31 mouse cellular contexts compared by ENCODE assay signal in genomic region chr13:119389296-119389695, GRCm38 (mm10). TPM values are rescaled to one million over a fixed set of nuclear protein-coding genes. Genes with fewer than 3 reads are reported as not detected.
DNase-seq lines count a peak whose midpoint lies in the region; ATAC-seq and TF ChIP-seq lines count a peak whose summit lies in the region.
"Had no signal": no experiment of that assay in that cellular context is flagged by ENCODE, and none has a peak within 500 bp of the region (broad histone marks: within the 10 kb centered on the region; RNA-seq: fewer than 3 reads in every experiment).

No protein-coding gene starts in this region.

- H3K27ac ChIP-seq in liver, adult 2 months (replicated peaks; ENCODE audit: insufficient read depth, low read depth, low read length): peak overlapping the region; percentile 88
- no peak overlapping the region for H3K27ac ChIP-seq in liver, embryonic 12.5 days
- peak overlapping the region; percentile 74 for H3K27ac ChIP-seq in liver, postnatal 0 days (ENCODE audit: low read depth)
- H3K27ac ChIP-seq in forebrain, embryonic 14.5 days (ENCODE audit: low read depth, low read length): no peak overlapping the region
- H3K27ac ChIP-seq: embryonic facial prominence, embryonic 13.5 days; forebrain, embryonic 10.5 days; hindbrain, embryonic 12.5 days; hindbrain, postnatal 0 days; left cerebral cortex, adult 2 months; limb, embryonic 12.5 days; midbrain, embryonic 10.5 days; midbrain, embryonic 15.5 days; neural tube, embryonic 15.5 days; stomach, embryonic 15.5 days had no signal

- H3K36me3 ChIP-seq in liver, adult 2 months (ENCODE audit: control insufficient read depth, insufficient read depth, low read length): peaks cover 31% of the 10 kb centered on the region
- peaks cover 44% of the 10 kb centered on the region for H3K36me3 ChIP-seq in liver, embryonic 12.5 days
- peaks cover 31% of the 10 kb centered on the region for H3K36me3 ChIP-seq in liver, postnatal 0 days (replicated peaks; ENCODE audit: insufficient read depth, low read length)
- peaks cover 41% of the 10 kb centered on the region for H3K36me3 ChIP-seq in forebrain, embryonic 14.5 days (ENCODE audit: control insufficient read depth, insufficient read depth, low read length)

- H3K9me3 ChIP-seq in liver, embryonic 12.5 days (replicated peaks): 0 out of 2 replicates have a peak, but pooled peaks cover 6% of the 10 kb centered on the region
- 0 out of 2 replicates have a peak, but pooled peaks cover 5% of the 10 kb centered on the region for H3K9me3 ChIP-seq in liver, postnatal 0 days (ENCODE audit: low read length)
- no peaks in the 10 kb centered on the region for H3K9me3 ChIP-seq in forebrain, embryonic 14.5 days (replicated peaks; ENCODE audit: control insufficient read depth, low read length)
- H3K9me3 ChIP-seq: embryonic facial prominence, embryonic 13.5 days; forebrain, embryonic 10.5 days; hindbrain, embryonic 12.5 days; limb, embryonic 12.5 days; midbrain, embryonic 15.5 days; neural tube, embryonic 15.5 days; stomach, embryonic 15.5 days had no signal

- no peak overlapping the region for H3K4me2 ChIP-seq in liver, embryonic 12.5 days
- H3K4me2 ChIP-seq in liver, postnatal 0 days (ENCODE audit: low read depth, low read length): peak overlapping the region; percentile 38; the same call in 1 of the 2 replicates
- no peak overlapping the region for H3K4me2 ChIP-seq in forebrain, embryonic 14.5 days (ENCODE audit: low read length)
- H3K4me2 ChIP-seq: embryonic facial prominence, embryonic 13.5 days; heart, embryonic 11.5 days; hindbrain, embryonic 12.5 days; limb, embryonic 12.5 days; midbrain, embryonic 15.5 days; neural tube, embryonic 15.5 days; stomach, embryonic 15.5 days had no signal

- peak overlapping the region; percentile 58; the same call in 1 of the 2 replicates for H3K9ac ChIP-seq in liver, adult 2 months (ENCODE audit: low read depth, low read length)
- H3K9ac ChIP-seq in liver, embryonic 12.5 days: no peak overlapping the region
- H3K9ac ChIP-seq in liver, postnatal 0 days (replicated peaks): no peak overlapping the region
- no peak overlapping the region for H3K9ac ChIP-seq in forebrain, embryonic 14.5 days (ENCODE audit: low read length)
- H3K9ac ChIP-seq: embryonic facial prominence, embryonic 13.5 days; forebrain, postnatal 0 days; hindbrain, embryonic 12.5 days; limb, embryonic 12.5 days; midbrain, embryonic 15.5 days; neural tube, embryonic 15.5 days; stomach, embryonic 15.5 days had no signal

- no peak for TF ChIP-seq EP300 in liver, postnatal 0 days (IDR thresholded peaks at IDR 0.05; ENCODE audit: low read depth)

- TF ChIP-seq POLR2A in liver, adult 2 months (IDR thresholded peaks at IDR 0.05; ENCODE audit: extremely low read depth, insufficient read depth, low read length): no peak

- DNase-seq in liver, adult 2 months (ENCODE audit: extremely low read depth, low read depth, low spot score): peak; percentile 89
- no peak for DNase-seq in liver
- DNase-seq in kidney, postnatal 10 days: peak; percentile 42
- DNase-seq in liver, postnatal 0 days: peak; percentile 18
- no peak for DNase-seq in forebrain, embryonic 14.5 days (ENCODE audit: low spot score)
- DNase-seq in testis, postnatal 14 days (ENCODE audit: low spot score): no peak
- DNase-seq: adrenal gland, adult 2 months; cerebellum, adult 9-10 months; cerebellum, postnatal 36 days; gastrocnemius, postnatal 14 days; heart, adult 11 months; heart, postnatal 36 days; lung, adult 2 months; lung, postnatal 10 days; right cerebral cortex, postnatal 14 days; thymus, postnatal 14 days had no signal

- 24% methylated on average over 11 of the region's 11 CpGs for WGBS in liver, adult 2 months
- 79% methylated on average over 11 of the region's 11 CpGs for WGBS in liver, embryonic 12.5 days (ENCODE audit: insufficient replicate concordance)
- 69% methylated on average over 11 of the region's 11 CpGs for WGBS in liver, postnatal 0 days (ENCODE audit: insufficient replicate concordance)
- 92% methylated on average over 11 of the region's 11 CpGs for WGBS in forebrain, embryonic 14.5 days

- no peaks in the 10 kb centered on the region for H3K79me2 ChIP-seq in liver, adult 2 months (ENCODE audit: control insufficient read depth, insufficient read depth, low read length)

- peak; percentile 42; the same call in 1 of the 2 replicates for ATAC-seq in liver, embryonic 12.5 days
- ATAC-seq in liver, postnatal 0 days: peak; percentile 95
- ATAC-seq in forebrain, embryonic 14.5 days: no peak
- ATAC-seq in cerebellum, adult (ENCODE audit: insufficient number of reproducible peaks, low FRiP score, low TSS enrichment): no peak
- ATAC-seq: forebrain, postnatal 0 days; hindbrain, postnatal 0 days; intestine, embryonic 16.5 days; midbrain, embryonic 15.5 days had no signal

- no peak for TF ChIP-seq CTCF in liver, adult 2 months (IDR thresholded peaks at IDR 0.05; ENCODE audit: low read depth, low read length)
- TF ChIP-seq CTCF in liver, postnatal 0 days (IDR thresholded peaks at IDR 0.05; ENCODE audit: low read depth): no peak

- H3K27me3 ChIP-seq in liver, adult 2 months (ENCODE audit: control insufficient read depth, insufficient read depth, low read length): no peaks in the 10 kb centered on the region
- H3K27me3 ChIP-seq in liver, embryonic 12.5 days (replicated peaks): no peaks in the 10 kb centered on the region
- no peaks in the 10 kb centered on the region for H3K27me3 ChIP-seq in liver, postnatal 0 days (ENCODE audit: insufficient read depth, low read length)
- H3K27me3 ChIP-seq in forebrain, embryonic 14.5 days (replicated peaks; ENCODE audit: control insufficient read depth, insufficient read depth, low read length): no peaks in the 10 kb centered on the region
- H3K27me3 ChIP-seq: embryonic facial prominence, embryonic 13.5 days; hindbrain, embryonic 12.5 days; limb, embryonic 12.5 days; midbrain, embryonic 15.5 days; neural tube, embryonic 15.5 days; stomach, embryonic 15.5 days had no signal

- H3K4me3 ChIP-seq in liver, adult 2 months (ENCODE audit: insufficient read depth, low read depth, low read length): no peak overlapping the region
- no peak overlapping the region for H3K4me3 ChIP-seq in liver, embryonic 12.5 days
- no peak overlapping the region for H3K4me3 ChIP-seq in liver, postnatal 0 days (ENCODE audit: low read depth, low read length)
- H3K4me3 ChIP-seq in forebrain, embryonic 14.5 days (ENCODE audit: low read depth, low read length): no peak overlapping the region
- H3K4me3 ChIP-seq: embryonic facial prominence, embryonic 13.5 days; forebrain, embryonic 10.5 days; hindbrain, embryonic 12.5 days; left cerebral cortex, adult 2 months; limb, embryonic 12.5 days; midbrain, embryonic 10.5 days; midbrain, embryonic 15.5 days; neural tube, embryonic 15.5 days; stomach, embryonic 15.5 days had no signal

- peaks cover 5% of the 10 kb centered on the region; the same call in 1 of the 2 replicates for H3K4me1 ChIP-seq in liver, adult 2 months (ENCODE audit: control insufficient read depth, insufficient read depth, low read length)
- no peaks in the 10 kb centered on the region for H3K4me1 ChIP-seq in liver, embryonic 12.5 days
- H3K4me1 ChIP-seq in liver, postnatal 0 days (ENCODE audit: insufficient read depth): no peaks in the 10 kb centered on the region
- H3K4me1 ChIP-seq in forebrain, embryonic 14.5 days (ENCODE audit: control insufficient read depth, insufficient read depth, low read length): no peaks in the 10 kb centered on the region
- H3K4me1 ChIP-seq: embryonic facial prominence, embryonic 13.5 days; forebrain, embryonic 10.5 days; hindbrain, embryonic 12.5 days; limb, embryonic 12.5 days; midbrain, embryonic 10.5 days; midbrain, embryonic 15.5 days; neural tube, embryonic 15.5 days; stomach, embryonic 15.5 days had no signal

RNA-seq across cellular contexts. Expression of gene Paip1, which starts 39.1 kb away (rescaled TPM):
- total RNA-seq in liver, adult 2 months (2014; rRNA removed): 40.9 and 51.3 TPM in 2 replicates
- polyA plus RNA-seq in liver, adult 2 months (2012; rRNA removed): 11.4 and 12.2 TPM in 2 replicates
- polyA plus RNA-seq in liver, embryonic 12.5 days (2016; fragmentation: Nextera tagmentation; extraction: Ambion mirVana): 29.6 and 30.5 TPM in 2 replicates
- 34.1 and 39.7 TPM in 2 replicates for polyA plus RNA-seq in liver, postnatal 0 days (2015; fragmentation: Nextera tagmentation; extraction: Ambion mirVana)
- polyA plus RNA-seq in forebrain, embryonic 14.5 days (2014; fragmentation: Nextera tagmentation; extraction: Ambion mirVana): 141 and 148 TPM in 2 replicates

Comparison
In these comparisons a context has a peak if more than half of its experiments do, and no peak if none do; other contexts are left out.
1. DNase-seq: peak in liver, adult 2 months (single experiment), kidney, postnatal 10 days (single experiment) and liver, postnatal 0 days (single experiment); none in liver (single experiment), forebrain, embryonic 14.5 days (single experiment) and testis, postnatal 14 days (single experiment).
2. H3K27ac ChIP-seq: peak in liver, adult 2 months (single experiment) and liver, postnatal 0 days (single experiment); none in liver, embryonic 12.5 days (single experiment) and forebrain, embryonic 14.5 days (single experiment).
3. ATAC-seq: peak in liver, embryonic 12.5 days (single experiment) and liver, postnatal 0 days (single experiment); none in forebrain, embryonic 14.5 days (single experiment) and cerebellum, adult (single experiment).